Mouse (Mus musculus) cerebellum, adult 18-20 months (tissue): ENCODE data around the gene Fam214a.

Experiments used
- DNase-seq, 2 experiments: peaks; one replicate each; pipeline ENCODE4 v3.0.0; 2021

The Fam214a gene

DNA sequence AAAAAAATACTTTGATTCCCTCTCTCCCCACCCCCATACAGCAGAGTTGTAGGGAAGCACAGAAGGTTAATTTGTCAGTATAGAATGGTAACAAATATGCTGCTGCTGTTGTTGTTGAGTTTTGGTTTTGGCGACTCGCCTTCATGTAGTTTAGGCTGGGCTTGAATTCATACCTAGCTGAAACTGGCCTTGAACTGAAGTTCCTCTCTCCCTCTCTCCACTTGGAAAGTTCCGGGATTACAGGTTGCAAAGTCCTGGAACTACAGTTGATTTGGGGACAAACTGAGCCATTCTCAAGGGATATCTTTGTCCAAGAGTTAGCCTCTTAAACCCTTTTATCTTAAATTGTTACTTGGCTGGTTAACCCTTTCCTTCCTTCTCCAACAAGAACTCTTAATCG is 83.3 kb downstream of the Fam214a start:
- no peak for DNase-seq

DNA sequence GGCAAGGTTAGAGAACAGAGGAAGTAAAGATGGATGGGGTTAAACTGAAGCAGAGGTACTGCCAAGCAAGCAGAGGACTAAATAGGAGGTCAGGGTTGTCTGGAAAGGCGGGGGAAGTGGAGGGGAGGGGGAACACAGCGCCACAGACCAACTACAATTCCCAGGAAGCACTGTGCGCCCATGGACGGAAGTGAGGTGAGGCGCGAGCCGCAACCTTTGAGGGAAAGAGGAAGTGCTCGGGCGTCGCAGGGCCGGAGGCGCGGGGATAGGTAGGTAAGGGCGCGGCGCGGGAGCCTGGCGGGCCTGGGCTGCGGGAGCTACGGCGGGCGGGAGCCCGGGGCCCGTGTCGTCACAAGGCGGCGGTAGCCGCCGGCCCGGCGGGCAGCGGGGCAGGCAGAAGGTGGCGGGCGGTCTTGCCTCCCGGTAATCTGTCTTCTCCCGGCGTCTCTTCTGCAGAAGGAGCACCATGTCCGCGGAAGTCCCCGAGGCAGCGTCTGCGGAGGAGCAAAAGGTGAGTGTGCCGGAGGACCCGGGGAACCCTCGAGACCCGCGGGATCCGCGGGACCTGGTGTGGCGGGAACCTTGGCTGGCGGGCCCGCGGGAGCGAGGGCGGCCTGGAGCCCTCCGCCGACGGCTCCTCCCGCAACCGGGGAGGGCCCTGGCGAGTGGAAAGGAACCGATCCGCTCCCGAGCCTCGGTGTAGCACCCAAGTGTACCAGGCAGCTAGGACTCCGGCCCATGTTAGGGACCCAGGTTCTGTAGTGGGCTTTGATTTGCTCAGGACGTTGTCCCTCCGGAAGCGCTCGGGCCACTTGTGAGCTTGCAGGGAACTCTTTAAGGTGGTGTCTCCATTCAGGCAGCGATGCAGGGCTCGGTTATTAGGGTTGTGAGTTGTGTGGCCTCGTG is 85.0 kb downstream of the Fam214a start, which contains the start of gene Arpp19:
Gene Arpp19 (plus strand): TSS at position 164 of the 906 bp plus-strand sequence.
- peak; percentile 87 to 93 for DNase-seq

DNA sequence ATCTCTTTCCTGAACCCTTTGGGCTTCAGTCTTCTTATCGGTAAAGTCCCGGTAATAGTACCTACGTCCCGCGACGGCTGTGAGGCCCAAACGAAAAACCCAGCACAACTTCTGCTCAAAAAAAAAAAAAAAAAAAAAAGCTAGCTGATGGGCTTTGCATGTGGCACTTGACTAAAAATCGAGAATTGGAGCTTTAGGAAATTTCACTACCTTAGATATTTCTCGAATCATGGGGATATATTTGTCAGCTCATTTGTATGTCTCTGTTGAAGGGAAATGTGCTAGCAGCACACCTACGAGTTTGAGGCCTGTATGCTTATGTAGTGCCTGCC is 85.6 kb downstream of the Fam214a start:
- DNase-seq = no peak

GRCm38 (mm10) chr9:75040566-75040965 is 87.9 kb downstream of the Fam214a start:
- no peak for DNase-seq

DNA sequence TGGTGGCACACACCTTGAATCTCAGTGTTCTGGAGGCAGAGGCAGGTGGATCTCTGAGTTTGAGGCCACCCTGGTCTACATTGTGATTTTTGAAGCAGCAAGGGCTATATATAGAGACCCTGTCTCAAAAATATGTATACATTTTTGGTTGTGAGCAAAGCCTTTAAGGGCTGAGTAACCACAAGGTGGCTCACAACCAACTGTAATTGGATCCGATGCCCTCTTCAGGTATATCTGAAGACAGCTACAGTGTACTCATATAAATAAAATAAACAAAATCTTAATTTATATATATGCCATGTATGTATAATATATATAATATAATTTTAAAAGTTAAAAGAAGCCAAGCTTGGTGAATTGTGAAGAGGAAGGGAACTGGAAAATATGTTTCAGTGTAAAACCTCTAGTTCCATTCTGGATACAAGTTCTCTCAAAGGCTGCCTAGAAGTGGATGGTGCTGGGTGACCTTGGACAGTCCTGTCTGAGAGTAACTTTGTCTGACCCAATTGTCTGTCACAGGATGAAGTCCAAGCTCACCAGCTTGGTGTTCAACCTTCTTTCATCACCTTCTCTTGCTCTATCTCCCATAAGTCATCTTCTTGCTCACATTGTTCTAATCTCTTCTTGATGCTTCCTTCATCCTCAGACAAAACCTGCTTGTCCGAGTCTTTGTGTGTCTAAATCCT is 89.3 kb downstream of the Fam214a start:
- no peak for DNase-seq

- DNase-seq = no peak
These were observed 90.5 kb downstream of the Fam214a start for GRCm38 (mm10) chr9:75043191-75043590.

DNA sequence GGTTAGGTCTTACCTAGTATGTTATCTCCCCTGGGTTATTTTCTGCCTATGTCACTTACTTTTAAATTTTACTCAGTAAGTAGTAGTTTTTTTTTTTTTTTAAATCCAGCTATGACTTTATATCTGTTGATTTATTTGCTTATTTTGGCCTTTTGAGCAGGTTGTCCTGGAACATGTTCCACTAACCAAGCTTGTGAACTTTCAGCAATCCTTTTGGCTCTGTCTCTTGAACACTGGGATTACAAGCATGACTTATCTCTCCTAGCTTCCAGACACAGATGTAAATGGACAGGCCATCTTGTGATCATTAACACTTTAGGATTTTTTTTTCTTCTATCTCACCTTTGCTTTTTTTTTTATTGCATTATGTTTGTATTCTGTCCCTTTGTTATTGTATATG is 94.4 kb downstream of the Fam214a start:
- no peak for DNase-seq

DNA sequence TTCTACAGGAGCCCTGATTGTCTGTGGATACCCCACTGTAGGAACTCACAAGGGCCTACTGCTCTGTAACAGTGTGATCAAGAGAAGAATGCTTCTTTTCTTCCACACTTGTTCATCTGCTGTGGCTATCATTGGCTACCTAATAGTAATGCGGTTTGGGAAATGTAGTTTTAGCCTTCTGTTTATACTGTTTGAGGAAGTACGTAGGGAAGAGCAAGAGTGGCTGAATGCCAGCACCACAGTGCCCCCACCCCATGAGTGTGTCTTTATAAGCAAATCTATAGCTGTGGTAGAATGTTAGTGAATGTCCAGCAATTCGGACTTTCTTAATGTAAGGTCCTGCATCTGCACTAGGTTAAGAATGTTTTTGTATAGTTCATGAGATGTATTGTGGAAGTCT is 96.4 kb downstream of the Fam214a start:
- no peak for DNase-seq

DNA sequence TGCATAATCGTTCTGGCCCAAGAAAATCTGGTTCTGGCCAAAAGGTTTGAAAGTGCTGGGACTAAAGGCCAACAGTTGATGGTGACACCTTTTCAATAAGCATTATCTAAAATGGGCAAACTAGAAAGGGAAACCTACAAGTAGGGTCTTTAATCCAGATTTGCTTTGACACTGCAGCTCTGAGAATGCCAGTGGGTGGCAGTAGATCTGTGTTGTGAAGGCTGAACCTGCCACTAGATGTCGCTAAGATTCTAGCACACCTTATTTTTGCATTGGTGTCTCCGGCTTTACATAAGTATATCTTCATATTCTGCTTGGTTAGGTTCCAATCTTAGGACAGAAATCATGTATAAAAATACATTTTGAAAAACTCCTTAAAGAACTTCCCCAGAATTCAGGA is 97.3 kb downstream of the Fam214a start:
- DNase-seq = peak; percentile 80 to 82

- DNase-seq = no peak
These were observed 99.2 kb downstream of the Fam214a start for GRCm38 (mm10) chr9:75051841-75052240.

DNA sequence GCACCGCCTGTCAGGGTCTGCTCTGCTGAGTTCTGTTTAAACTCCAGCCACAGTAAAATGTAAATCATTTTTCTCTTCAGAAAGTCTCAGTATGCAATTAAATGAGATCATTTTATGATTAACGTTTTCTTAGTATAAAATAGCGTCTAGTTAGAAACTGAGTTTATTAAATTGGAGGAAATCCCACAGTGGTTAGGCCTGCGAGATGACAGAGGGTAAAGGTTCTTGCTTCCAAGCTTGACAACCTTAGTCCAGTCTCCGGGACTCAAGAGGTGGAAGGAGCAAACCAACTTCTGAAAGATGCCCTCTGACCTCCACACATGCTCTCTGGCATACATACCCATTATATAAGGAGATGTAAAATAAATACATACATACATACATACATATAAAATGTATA is 102.4 kb downstream of the Fam214a start:
- DNase-seq = no peak

DNA sequence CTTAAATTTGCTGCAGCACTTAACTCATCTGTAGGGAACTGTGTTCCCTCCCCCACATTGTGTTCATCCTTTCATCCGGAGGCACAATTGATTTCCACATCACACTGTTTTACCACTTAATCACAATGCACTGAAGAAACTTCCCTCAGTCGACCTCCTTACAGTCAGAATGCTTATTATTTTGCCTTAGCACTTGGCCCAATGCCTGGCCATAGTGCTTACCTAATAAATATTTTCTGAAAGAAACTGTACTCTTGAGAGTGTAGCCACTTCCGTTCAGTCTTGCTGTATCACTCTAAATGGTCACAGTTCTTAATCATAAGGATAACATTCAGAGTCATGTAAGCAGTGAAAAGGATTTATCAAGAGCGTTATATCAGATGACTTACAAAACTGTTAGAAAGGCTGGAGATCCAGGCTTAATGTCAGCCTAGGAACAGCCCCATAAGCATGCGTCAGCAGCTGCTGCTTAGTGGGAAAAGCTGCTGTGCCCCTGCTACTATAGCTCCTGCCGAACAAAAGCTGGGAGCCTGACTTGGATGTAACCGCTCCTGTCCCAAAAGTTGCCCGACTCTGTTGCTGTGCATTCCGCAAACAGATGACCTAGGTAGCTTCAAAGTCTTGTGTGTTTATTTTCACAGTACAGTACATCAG is 112.1 kb downstream of the Fam214a start:
- DNase-seq = no peak

DNA sequence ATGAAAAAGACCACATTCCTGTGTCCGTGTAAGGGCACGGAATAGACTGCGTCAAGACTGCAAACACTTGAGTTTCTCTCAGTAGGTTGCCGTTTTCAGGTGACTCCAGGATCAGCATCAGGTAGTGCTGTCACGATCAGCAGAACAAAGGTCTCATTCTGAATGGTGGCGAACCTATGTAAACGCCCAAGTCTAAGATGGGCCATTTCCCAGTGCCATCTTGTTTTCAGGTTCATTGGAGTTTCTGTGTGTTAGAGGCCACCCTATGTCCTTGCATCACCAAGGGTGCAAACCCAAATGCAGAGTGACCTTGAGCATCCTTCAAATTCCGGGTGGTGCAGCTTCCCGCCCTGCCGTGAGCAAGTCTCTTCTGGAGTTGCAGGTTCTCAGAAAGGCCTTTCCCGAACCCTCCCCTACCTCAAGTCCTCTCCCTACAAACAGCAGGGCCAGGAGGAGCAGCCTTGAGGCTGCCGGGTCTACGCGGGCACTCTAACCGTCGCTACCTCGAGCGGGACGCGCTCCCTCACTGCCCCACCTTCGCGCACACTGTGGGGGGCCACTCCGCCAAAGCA is 117.9 kb downstream of the Fam214a start, which contains the start of gene Myo5a:
Gene Myo5a (plus strand): TSS at position 559 of the 572 bp plus-strand sequence.
- no peak for DNase-seq

- DNase-seq = peak; percentile 85 to 90
These were observed 118.5 kb downstream of the Fam214a start for GRCm38 (mm10) chr9:75071029-75071705.

DNA sequence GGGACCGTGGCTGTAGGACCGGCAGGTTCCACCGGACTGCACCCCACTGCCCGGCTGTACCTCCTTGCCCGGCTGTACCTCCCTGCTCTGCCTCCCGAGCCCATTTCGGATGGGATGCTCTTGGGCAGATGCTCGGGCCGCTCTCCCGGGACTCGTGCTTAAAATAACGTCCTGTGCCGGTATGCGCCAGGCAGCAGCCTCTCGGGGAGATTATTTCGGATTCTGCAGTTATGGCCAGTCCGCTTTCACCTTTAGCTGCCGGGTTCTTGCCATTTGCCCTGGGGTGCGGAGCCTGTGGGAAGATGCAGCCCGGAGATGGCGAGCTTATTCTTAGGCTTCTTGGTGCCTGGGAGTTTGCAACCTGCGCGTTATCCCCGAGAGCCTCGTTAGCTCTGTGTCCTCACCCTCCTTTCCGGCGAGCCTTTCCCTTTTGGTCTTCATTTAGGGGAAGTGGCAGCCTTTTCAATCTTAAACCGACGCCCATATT is 119.1 kb downstream of the Fam214a start:
- peak in 1 of 2 experiments; percentile 55 for DNase-seq

GRCm38 (mm10) chr9:75072361-75072760 is 119.7 kb downstream of the Fam214a start:
- DNase-seq = no peak

GRCm38 (mm10) chr9:75077191-75077590 is 124.5 kb downstream of the Fam214a start:
- DNase-seq = no peak
